Mouse (Mus musculus) heart, embryonic 16.5 days (tissue): ENCODE data around the gene Bco1. TPM values are rescaled to one million over a fixed set of nuclear protein-coding genes. Genes with fewer than 3 reads are reported as not detected.

ENCODE experiments used
- ATAC-seq: fragments of 200-750 bp; cut with Nextera tagmentation; replicated peaks from 2 replicates; pipeline ENCODE4 v1.8.0; 2017; ENCODE audit warnings: moderate number of reproducible peaks; ENCODE audit not compliant: insufficient read depth, low FRiP score; ENCODE audit errors: extremely low read depth
- H3K27ac ChIP-seq: fragments of 300-500 bp; sonication (generic); 2 replicates; pipeline ENCODE4 v1.5.1; 2014; ENCODE audit warnings: mild to moderate bottlenecking, low read length, control low read depth, moderate library complexity
- H3K27me3 ChIP-seq: fragments of 300-500 bp; sonication (generic); 2 replicates; pipeline ENCODE4 v1.6.1; 2014; ENCODE audit warnings: low read length, mixed read lengths; ENCODE audit not compliant: control insufficient read depth, insufficient read depth
- H3K36me3 ChIP-seq: fragments of 300-500 bp; sonication (generic); 2 replicates; pipeline ENCODE4 v1.6.1; 2014; ENCODE audit not compliant: control insufficient read depth, insufficient read depth
- H3K4me1 ChIP-seq: fragments of 300-500 bp; sonication (generic); 2 replicates; pipeline ENCODE4 v1.6.1; 2014; ENCODE audit warnings: low read length, mixed read lengths; ENCODE audit not compliant: control insufficient read depth, insufficient read depth
- H3K4me2 ChIP-seq: fragments of 300-500 bp; sonication (generic); 2 replicates; pipeline ENCODE4 v1.6.1; 2014; ENCODE audit warnings: low read depth, mild to moderate bottlenecking, control low read depth, low read length
- H3K4me3 ChIP-seq: fragments of 300-500 bp; sonication (generic); 2 replicates; pipeline ENCODE4 v1.5.1; 2014; ENCODE audit warnings: mild to moderate bottlenecking, control low read depth, low read length
- H3K9ac ChIP-seq: fragments of 300-500 bp; sonication (generic); 2 replicates; pipeline ENCODE4 v1.6.1; 2014; ENCODE audit warnings: low read length, control low read depth
- H3K9me3 ChIP-seq: fragments of 300-500 bp; sonication (generic); replicated peaks from 2 replicates; pipeline ENCODE4 v1.6.1; 2016; ENCODE audit warnings: low read length; ENCODE audit not compliant: control insufficient read depth
- WGBS: fragments of 180-500 bp; shearing (Covaris S2); extraction: QIAGEN DNeasy Blood & Tissue Kit; methylation state at CpG from one replicate; pipeline ENCODE4 v1.1.7; 2014; 5-methylcytosine and 5-hydroxymethylcytosine counted together
- polyA plus RNA-seq: library from polyadenylated mRNA; unstranded; fragments of >200 nt; fragmentation: Nextera tagmentation; extraction: Ambion mirVana; gene quantifications from 2 replicates; pipeline ENCODE4 v1.2.1, GENCODE M21; 2015

Bco1 gene
- polyA plus RNA-seq: 0.07 TPM in 1 of 2 replicates, not detected in the other

DNA sequence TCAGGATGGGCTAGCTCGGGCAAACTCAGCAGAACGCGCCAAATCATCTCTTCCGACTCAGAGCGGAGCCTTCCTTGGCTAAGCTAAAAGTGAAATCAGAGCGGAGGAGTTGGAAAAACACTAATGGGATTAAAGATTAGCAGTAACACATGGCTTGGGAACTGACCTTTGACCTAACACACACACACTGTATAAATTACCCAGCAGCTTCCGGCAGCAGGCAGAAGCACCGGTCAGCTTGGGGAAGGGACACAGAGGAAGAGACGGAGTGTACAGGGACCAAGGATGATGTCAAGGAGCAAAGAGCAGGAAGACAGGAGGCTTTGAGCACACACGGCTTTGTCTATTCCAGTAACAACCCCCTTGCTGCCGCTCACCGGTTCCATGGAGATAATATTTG is at the start of gene Bco1:
Gene Bco1, plus strand, starts transcription at position 208 of the 400 bp plus-strand sequence.
- Histone ChIP-seq H3K9ac (no peak within 1 kb of the TSS), H3K4me1 (no peaks in the 10 kb centered on the region; the same call in 1 of the 2 replicates), H3K36me3 (no peaks in the 10 kb centered on the region), H3K27me3 (no peaks in the 10 kb centered on the region), H3K4me3 (no peak within 1 kb of the TSS), H3K27ac (no peak within 1 kb of the TSS), H3K9me3 (peaks cover 10% of the 10 kb centered on the region), H3K4me2 (no peak within 1 kb of the TSS)
- WGBS: 69% methylated on average over 12 of the region's 12 CpGs
- no peak for ATAC-seq

DNA sequence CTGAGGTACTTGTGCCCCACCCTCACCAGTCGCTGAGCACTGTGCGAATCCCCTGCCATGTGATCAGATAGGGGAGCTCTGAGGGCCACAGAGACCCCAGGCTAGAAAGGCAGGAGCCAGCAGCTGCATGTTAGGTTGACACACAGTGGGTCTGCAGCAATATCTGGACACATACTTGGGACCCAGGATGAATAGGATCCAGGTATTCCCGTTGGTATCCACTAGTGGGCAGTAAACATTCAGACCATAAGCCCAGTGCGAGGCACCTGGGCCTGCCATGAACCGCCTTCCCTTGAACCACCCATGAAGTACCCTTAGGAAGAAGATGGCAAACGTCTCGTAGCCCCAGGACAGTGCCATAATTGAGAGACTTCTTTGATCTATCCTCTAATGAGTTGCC is 46.2 kb upstream of the Bco1 start:
- Histone ChIP-seq H3K9me3 (no peaks in the 10 kb centered on the region), H3K36me3 (no peaks in the 10 kb centered on the region), H3K27ac (no peak overlapping the region), H3K27me3 (no peaks in the 10 kb centered on the region), H3K4me2 (no peak overlapping the region), H3K4me1 (no peaks in the 10 kb centered on the region), H3K4me3 (no peak overlapping the region), H3K9ac (no peak overlapping the region)
- ATAC-seq: no peak
- WGBS: 59% methylated on average over 7 of the region's 7 CpGs

DNA sequence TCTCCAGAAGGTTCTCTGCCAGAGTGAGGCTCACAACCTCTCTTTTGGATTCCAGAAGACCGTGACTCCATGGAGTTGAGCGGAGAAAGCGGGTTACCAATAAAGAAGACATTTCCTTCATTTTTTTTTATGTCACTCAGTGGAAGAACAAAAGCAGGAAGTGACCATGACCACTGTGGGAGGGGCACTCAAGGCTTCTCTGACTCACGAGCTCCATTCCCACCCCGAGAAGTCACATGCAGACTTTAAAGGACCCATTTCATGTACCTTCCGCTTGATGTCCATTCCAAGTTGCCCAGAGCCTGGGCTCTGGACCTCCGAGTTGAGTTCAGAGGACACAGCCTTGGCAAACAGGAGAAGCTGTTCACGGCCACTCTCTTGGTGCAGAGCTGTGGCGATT is 44.9 kb upstream of the Bco1 start:
- Histone ChIP-seq H3K9me3 (no peaks in the 10 kb centered on the region), H3K36me3 (no peaks in the 10 kb centered on the region), H3K4me1 (no peaks in the 10 kb centered on the region), H3K4me2 (no peak overlapping the region), H3K9ac (no peak overlapping the region), H3K4me3 (no peak overlapping the region), H3K27ac (no peak overlapping the region), H3K27me3 (no peaks in the 10 kb centered on the region)
- WGBS: 74% methylated on average over 9 of the region's 9 CpGs
- no peak for ATAC-seq

DNA sequence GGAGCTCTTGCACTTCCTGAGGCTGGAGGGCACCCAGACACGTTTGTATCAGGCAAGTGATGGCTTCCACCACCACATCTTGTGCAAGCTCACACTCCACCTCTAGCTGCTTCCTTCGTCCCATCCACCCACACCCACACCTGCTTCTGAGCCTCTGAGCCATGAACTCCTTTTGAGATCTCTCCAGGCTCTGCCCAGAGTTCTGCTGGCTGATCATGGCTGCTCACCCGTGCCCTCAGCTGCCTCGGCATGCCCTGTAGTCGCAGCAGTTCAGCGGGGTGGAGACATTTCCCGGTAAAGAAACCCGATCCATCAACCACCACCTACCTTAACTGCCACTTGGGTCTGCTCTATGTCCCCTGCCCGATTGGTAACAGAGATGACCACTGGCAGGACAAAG is 44.3 kb upstream of the Bco1 start:
- Histone ChIP-seq H3K4me2 (no peak overlapping the region), H3K4me3 (no peak overlapping the region), H3K36me3 (no peaks in the 10 kb centered on the region), H3K9ac (no peak overlapping the region), H3K9me3 (no peaks in the 10 kb centered on the region), H3K27ac (no peak overlapping the region), H3K4me1 (no peaks in the 10 kb centered on the region), H3K27me3 (no peaks in the 10 kb centered on the region)
- ATAC-seq: no peak
- WGBS: 42% methylated on average over 9 of the region's 9 CpGs

DNA sequence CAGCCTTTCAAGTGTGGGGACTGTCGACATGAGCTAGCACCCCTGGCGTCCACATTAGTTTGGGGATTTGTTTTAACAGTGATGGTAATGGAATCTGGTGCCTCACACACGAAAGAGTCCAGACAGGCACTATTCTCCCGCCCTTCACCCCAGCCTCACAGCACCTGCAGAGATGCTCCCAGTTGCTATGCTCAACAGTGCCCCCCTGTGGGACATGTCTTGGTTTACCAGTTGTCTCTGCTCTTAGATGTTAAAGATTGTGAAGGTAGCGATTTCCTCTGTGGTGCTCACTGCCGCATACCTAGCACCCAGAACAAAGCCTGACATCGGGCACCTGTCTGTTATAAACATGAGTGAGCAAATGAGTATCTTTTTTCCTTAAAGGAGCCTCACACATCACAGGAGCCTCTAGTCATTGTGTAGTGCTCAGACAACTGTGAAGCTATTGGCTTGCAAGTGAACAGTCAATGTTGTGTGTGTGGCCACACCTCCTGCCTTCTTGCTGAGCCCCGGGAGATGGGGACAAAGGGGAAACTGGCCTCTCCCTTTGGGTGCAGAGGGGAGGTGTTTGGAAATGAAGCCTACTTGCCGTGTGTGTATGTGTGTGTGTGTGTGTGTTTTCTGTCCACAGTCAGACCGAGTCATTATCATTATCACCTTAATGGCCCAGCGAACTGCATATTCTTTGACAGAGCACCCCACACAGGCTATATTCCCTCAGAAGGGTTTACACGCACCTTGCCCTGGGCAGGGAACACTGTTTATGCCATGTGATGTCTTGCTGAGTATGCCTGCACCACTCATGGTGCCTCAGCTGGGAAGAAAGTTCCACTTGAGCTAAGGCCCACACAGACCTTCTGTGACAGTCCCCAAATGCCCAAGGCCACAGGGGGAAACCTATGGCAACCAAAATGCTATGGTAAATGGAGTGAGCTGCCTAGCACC is 42.2 kb upstream of the Bco1 start:
- no peak overlapping the region for H3K9ac ChIP-seq
- 63% methylated on average over 12 of the region's 12 CpGs for WGBS
- H3K36me3 ChIP-seq: no peaks in the 10 kb centered on the region

DNA sequence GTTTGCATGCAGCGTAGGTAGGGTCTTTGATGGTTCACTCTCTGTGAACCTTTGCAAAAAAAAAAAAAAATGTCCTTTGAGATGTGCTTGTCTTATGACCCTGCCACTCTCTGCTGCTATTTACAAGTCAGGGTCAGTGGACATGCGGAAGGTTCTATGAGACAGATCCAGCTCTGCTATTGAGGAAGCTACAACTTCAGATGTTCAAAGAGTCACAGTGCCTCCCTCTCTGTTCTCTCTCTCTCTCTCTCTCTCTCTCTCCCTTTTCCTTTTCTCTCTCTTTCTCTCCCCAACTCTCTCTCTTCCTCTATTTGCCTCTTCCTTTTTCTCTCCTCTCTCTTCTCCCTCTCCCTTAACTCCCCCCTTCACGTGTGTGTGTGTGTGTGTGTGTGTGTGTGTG is 41.5 kb upstream of the Bco1 start:
- no peaks in the 10 kb centered on the region; the same call in 1 of the 2 replicates for H3K27me3 ChIP-seq
- H3K9me3 ChIP-seq: no peaks in the 10 kb centered on the region
- no peak for ATAC-seq
- H3K4me2 ChIP-seq: no peak overlapping the region
- H3K4me1 ChIP-seq: no peaks in the 10 kb centered on the region
- WGBS: 89% methylated on average over 3 of the region's 3 CpGs
- H3K4me3 ChIP-seq: no peak overlapping the region
- H3K27ac ChIP-seq: no peak overlapping the region
- H3K9ac ChIP-seq: no peak overlapping the region
- H3K36me3 ChIP-seq: no peaks in the 10 kb centered on the region

More for the DNA sequence above, 42.2 kb upstream of the Bco1 start:
- Histone ChIP-seq H3K4me2 (no peak overlapping the region), H3K9me3 (no peaks in the 10 kb centered on the region), H3K4me1 (no peaks in the 10 kb centered on the region), H3K27ac (no peak overlapping the region), H3K27me3 (no peaks in the 10 kb centered on the region), H3K4me3 (no peak overlapping the region)
- no peak for ATAC-seq

DNA sequence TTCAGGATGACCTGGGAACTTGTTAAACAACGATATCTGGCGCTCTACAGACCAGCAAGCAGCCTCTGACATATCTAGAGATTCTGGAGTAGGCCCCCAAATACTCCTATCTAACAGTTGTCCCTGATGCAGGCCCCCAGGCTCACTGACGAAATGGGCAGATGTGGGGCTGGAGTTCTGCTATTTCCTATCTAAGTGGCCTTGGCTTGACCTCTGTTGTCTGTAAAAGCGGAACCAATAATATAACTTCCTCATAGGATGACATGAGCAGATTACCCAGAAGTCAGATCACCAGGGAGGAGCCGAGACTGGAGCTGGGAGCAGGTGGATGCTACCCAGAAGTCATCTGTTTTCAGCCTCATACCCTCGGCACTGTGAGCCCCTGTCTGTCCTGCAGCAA is 40.6 kb upstream of the Bco1 start:
- Histone ChIP-seq H3K27me3 (no peaks in the 10 kb centered on the region; the same call in 1 of the 2 replicates), H3K4me3 (no peak overlapping the region), H3K9ac (no peak overlapping the region), H3K4me1 (no peaks in the 10 kb centered on the region), H3K9me3 (no peaks in the 10 kb centered on the region), H3K4me2 (no peak overlapping the region), H3K27ac (no peak overlapping the region), H3K36me3 (no peaks in the 10 kb centered on the region)
- ATAC-seq: no peak
- WGBS: 30% methylated on average over 6 of the region's 6 CpGs

DNA sequence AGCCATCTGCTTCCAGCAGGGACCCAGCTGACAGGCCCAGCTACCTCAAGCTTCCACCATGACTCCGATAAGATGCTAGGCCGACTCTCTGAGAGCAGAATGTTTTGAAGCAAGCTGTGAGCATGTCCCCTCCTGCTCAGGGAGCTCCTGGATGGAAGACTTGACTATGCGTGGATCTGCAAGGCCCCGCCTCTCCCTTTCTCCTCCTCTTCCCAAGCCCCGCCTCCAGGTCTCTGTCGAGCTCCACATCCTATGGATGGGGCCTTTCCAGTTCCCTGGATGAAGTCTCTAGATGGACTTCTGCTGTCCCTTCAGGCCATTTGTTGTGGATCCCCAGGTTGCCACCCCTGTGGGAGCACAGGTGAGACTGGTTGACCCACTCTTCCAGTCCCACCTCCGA is 36.6 kb upstream of the Bco1 start:
- H3K4me2 ChIP-seq: no peak overlapping the region
- no peak for ATAC-seq
- no peak overlapping the region for H3K9ac ChIP-seq
- H3K27ac ChIP-seq: no peak overlapping the region
- no peaks in the 10 kb centered on the region; the same call in 1 of the 2 replicates for H3K27me3 ChIP-seq
- H3K9me3 ChIP-seq: peaks cover 9% of the 10 kb centered on the region
- H3K4me1 ChIP-seq: no peaks in the 10 kb centered on the region
- 65% methylated on average over 7 of the region's 7 CpGs for WGBS
- H3K4me3 ChIP-seq: no peak overlapping the region
- no peaks in the 10 kb centered on the region for H3K36me3 ChIP-seq

DNA sequence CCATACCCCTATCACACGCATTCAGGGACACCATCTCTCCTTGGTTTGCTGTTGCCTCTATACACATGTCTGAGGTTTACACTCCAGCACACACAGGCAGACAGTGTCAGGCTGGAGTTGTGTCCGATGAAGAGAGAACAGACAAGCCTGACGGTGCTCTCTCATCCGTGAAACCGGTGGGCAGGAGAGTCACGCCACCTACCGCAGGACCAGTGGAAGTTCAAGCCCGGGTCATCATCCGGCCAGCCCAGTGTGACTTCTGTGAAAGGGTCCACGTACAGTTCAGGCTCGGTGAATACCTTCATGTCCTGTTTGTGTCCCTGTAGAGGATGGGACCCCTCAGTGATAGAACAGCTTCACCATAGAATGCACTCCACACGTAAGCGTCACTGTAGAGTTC is 35.3 kb upstream of the Bco1 start:
- H3K27ac ChIP-seq: no peak overlapping the region
- no peaks in the 10 kb centered on the region; the same call in 1 of the 2 replicates for H3K27me3 ChIP-seq
- WGBS: 76% methylated on average over 13 of the region's 13 CpGs
- no peak overlapping the region for H3K9ac ChIP-seq
- H3K4me1 ChIP-seq: no peaks in the 10 kb centered on the region
- no peaks in the 10 kb centered on the region for H3K36me3 ChIP-seq
- H3K4me3 ChIP-seq: no peak overlapping the region
- H3K4me2 ChIP-seq: no peak overlapping the region
- no peak for ATAC-seq
- H3K9me3 ChIP-seq: peaks cover 9% of the 10 kb centered on the region
